ENCODE assay signal across 13 mouse cellular contexts in the genomic region with DNA sequence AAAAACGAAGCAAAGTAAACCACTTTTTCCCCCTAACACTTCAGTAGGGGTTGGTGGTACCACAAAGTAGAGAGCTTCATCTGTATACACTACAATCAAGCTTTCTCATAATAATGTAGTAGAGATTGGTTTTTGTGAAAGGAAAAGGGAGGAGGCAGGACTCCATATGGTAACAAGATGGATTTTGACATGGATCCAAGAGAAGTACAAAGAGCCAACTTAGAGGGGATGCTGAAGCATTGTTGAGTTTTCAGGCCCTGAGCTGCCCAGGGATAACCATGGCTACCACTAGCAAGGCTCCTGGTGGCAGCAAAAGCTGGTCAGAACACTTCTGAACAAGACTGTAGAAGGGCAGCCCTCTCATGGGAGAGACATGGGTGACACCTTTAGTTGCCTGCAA.
"Had no signal": no experiment of that assay in that cellular context is flagged by ENCODE, and none has a peak within 500 bp of the region (broad histone marks: within the 10 kb centered on the region; RNA-seq: fewer than 3 reads in every experiment).

No protein-coding gene starts in this region.

- DNase-seq: lung, adult 18-20 months; lung, embryonic 14.5 days; lung, postnatal 10 days; lung, postnatal 4 days; midbrain, embryonic 14.5 days; retina, postnatal 1 day; right cerebral cortex, adult 18-20 months; right cerebral cortex, postnatal 25 days; right cerebral cortex, postnatal 4 days; spleen, adult 18-20 months; thymus, adult 18-20 months; thymus, postnatal 14 days; thymus, postnatal 36 days had no signal
